Mouse (Mus musculus): ENCODE measurements around the gene Mogs. TPM values are rescaled to one million over a fixed set of nuclear protein-coding genes. Genes with fewer than 3 reads are reported as not detected.

Mogs gene
- total RNA-seq (2021) = 10 to 100 TPM; 38.2 to 57.2 TPM
- long read RNA-seq, experiment 1, transcript Mogs-201 (4 exons, 2,780 nt) = major isoform, 97 of 117 reads
- long read RNA-seq, experiment 1, partial matches to known transcripts = 9 of 117 reads
- long read RNA-seq, experiment 1, other reads (novel, unspliced or antisense) = 9 of 117 reads
- long read RNA-seq, experiment 2, transcript Mogs-202 (2 exons, 684 nt) = minor isoform, 5 of 323 reads
- long read RNA-seq, experiment 2, transcript Mogs-201 (4 exons, 2,780 nt) = major isoform, 289 of 323 reads
- long read RNA-seq, experiment 2, partial matches to known transcripts = 4 of 323 reads
- long read RNA-seq, experiment 2, other reads (novel, unspliced or antisense) = 25 of 323 reads

GRCm38 (mm10) chr6:83115011-83115671, at the start of gene Mogs:
Mogs (plus strand) TSS chr6:83115496.
- peak; percentile 94 to 96 for DNase-seq (ENCODE audit: low spot score in 2 of 2)

- no peak for DNase-seq (ENCODE audit: low spot score in 2 of 2)
These were observed 49.3 kb upstream of the Mogs start for GRCm38 (mm10) chr6:83065995-83066394.

GRCm38 (mm10) chr6:83066441-83066840, 48.9 kb upstream of the Mogs start:
- no peak for DNase-seq (ENCODE audit: low spot score in 2 of 2)

GRCm38 (mm10) chr6:83068221-83068620, 47.1 kb upstream of the Mogs start:
- no peak for DNase-seq (ENCODE audit: low spot score in 2 of 2)

GRCm38 (mm10) chr6:83068706-83069487, 46.4 kb upstream of the Mogs start:
- DNase-seq (ENCODE audit: low spot score in 2 of 2) = no peak

- DNase-seq (ENCODE audit: low spot score in 2 of 2) = no peak
These were observed 45.6 kb upstream of the Mogs start for GRCm38 (mm10) chr6:83069488-83070246.

GRCm38 (mm10) chr6:83070247-83070310, 45.2 kb upstream of the Mogs start, which contains the start of gene Tlx2:
Tlx2 (minus strand) TSS chr6:83070293.
- no peak for DNase-seq (ENCODE audit: low spot score in 2 of 2)

GRCm38 (mm10) chr6:83070311-83071219, 44.7 kb upstream of the Mogs start:
- DNase-seq (ENCODE audit: low spot score in 2 of 2) = no peak

GRCm38 (mm10) chr6:83071220-83071619, 44.1 kb upstream of the Mogs start:
- DNase-seq (ENCODE audit: low spot score in 2 of 2) = no peak

- no peak for DNase-seq (ENCODE audit: low spot score in 2 of 2)
These were observed 40.3 kb upstream of the Mogs start for GRCm38 (mm10) chr6:83074979-83075378.

GRCm38 (mm10) chr6:83077630-83078323, 37.5 kb upstream of the Mogs start, which contains the start of gene Pcgf1:
Pcgf1 (plus strand) TSS chr6:83077869.
- peak; percentile 57 to 61 for DNase-seq (ENCODE audit: low spot score in 2 of 2)

- DNase-seq (ENCODE audit: low spot score in 2 of 2) = peak; percentile 99
These were observed 36.9 kb upstream of the Mogs start for GRCm38 (mm10) chr6:83078324-83078858.

- DNase-seq (ENCODE audit: low spot score in 2 of 2) = no peak
These were observed 35.1 kb upstream of the Mogs start for GRCm38 (mm10) chr6:83080210-83080609.

- no peak for DNase-seq (ENCODE audit: low spot score in 2 of 2)
These were observed 31.8 kb upstream of the Mogs start for GRCm38 (mm10) chr6:83083497-83083896.

- no peak for DNase-seq (ENCODE audit: low spot score in 2 of 2)
These were observed 30.8 kb upstream of the Mogs start for GRCm38 (mm10) chr6:83084477-83084876.

GRCm38 (mm10) chr6:83086121-83087035, 28.9 kb upstream of the Mogs start, which contains the start of gene Lbx2:
Lbx2 (plus strand) TSS chr6:83086367.
- DNase-seq (ENCODE audit: low spot score in 2 of 2) = peak in 1 of 2 experiments; percentile 48

- DNase-seq (ENCODE audit: low spot score in 2 of 2) = peak; percentile 55 to 62
These were observed 27.9 kb upstream of the Mogs start for GRCm38 (mm10) chr6:83087205-83087925.

- no peak for DNase-seq (ENCODE audit: low spot score in 2 of 2)
These were observed 27.4 kb upstream of the Mogs start for GRCm38 (mm10) chr6:83087926-83088260.

Data from adrenal gland, adult 18-20 months (tissue).